Mouse (Mus musculus) stomach, adult 2 months (tissue): ENCODE data around the gene Spon1. TPM values are rescaled to one million over a fixed set of nuclear protein-coding genes. Genes with fewer than 3 reads are reported as not detected.

Experiments used
- polyA plus RNA-seq: library from polyadenylated mRNA; depleted of rRNA; stranded (reverse); fragments of >200 nt; gene quantifications from 2 replicates; pipeline ENCODE4 v1.2.3, GENCODE M21; 2012; rRNA removed

Spon1 gene
- polyA plus RNA-seq, result 1.9 and 2.6 TPM in 2 replicates

DNA sequence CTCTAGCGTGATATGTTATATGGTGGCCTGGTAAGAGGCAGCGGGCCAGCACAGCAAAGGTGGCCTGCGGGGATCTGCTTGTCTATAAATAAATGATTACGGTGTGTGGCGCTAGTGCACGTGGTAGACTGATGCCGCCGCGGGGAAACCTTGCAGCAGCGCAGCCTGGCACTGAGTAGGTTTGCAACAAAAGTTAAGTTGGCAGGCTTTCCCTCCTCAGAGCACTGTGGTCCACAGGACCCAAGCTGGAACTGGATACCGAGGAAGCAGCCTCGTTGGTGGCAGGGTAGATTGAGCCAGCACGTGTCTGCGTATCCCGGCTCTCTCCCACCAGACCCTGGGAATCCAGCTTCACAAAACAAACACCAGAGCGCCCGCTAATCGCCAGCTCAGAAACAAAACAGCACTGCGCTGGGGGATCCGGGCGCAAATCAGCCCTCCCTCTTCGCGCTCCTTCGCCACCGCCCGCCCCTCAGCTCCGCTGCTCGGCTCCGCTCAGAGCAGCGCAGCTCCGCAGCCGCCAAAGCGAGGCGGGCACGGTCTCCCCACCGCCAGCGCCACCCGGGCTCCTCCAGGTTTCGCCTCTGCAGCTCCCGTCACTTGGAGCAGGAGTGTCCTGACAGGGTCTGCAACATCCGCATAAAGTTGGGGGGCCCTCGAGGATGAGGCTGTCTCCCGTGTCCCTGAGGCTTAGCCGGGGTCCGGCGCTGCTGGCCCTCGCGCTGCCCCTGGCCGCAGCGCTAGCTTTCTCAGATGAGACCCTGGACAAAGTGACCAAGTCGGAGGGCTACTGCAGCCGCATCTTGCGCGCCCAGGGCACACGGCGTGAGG lies at the start of gene Spon1:
Gene Spon1 (plus strand): TSS at position 332 of the 831 bp plus-strand sequence.

